Mouse (Mus musculus) skeletal muscle tissue, adult 2 months (tissue): ENCODE data around the gene Grip1.

ENCODE experiments used
- DNase-seq: peaks from one replicate; pipeline ENCODE4 v3.0.0-alpha.2; 2012; ENCODE audit warnings: low read depth, low spot score

Gene Grip1

GRCm38 (mm10) chr10:119752361-119752798 lies 298.8 kb downstream of the Grip1 start:
- no peak for DNase-seq

- no peak for DNase-seq
These were observed 302.6 kb downstream of the Grip1 start for GRCm38 (mm10) chr10:119756271-119756670.

GRCm38 (mm10) chr10:119757219-119757618 lies 303.6 kb downstream of the Grip1 start:
- DNase-seq: no peak

GRCm38 (mm10) chr10:119761451-119762367 lies 308.1 kb downstream of the Grip1 start:
- DNase-seq: no peak

GRCm38 (mm10) chr10:119778871-119779270 lies 325.2 kb downstream of the Grip1 start:
- no peak for DNase-seq

- DNase-seq: no peak
These were observed 326.0 kb downstream of the Grip1 start for GRCm38 (mm10) chr10:119779657-119780056.

- DNase-seq: no peak
These were observed 336.9 kb downstream of the Grip1 start for GRCm38 (mm10) chr10:119790507-119790906.

- DNase-seq: no peak
These were observed 348.8 kb downstream of the Grip1 start for GRCm38 (mm10) chr10:119802421-119802820.

GRCm38 (mm10) chr10:119803633-119804422 lies 350.2 kb downstream of the Grip1 start:
- DNase-seq: peak; percentile 20

- no peak for DNase-seq
These were observed 350.8 kb downstream of the Grip1 start for GRCm38 (mm10) chr10:119804423-119804814.

GRCm38 (mm10) chr10:119805082-119805481 lies 351.5 kb downstream of the Grip1 start:
- DNase-seq: no peak

- DNase-seq: no peak
These were observed 352.5 kb downstream of the Grip1 start for GRCm38 (mm10) chr10:119806151-119806550.

GRCm38 (mm10) chr10:119808384-119808783 lies 354.8 kb downstream of the Grip1 start:
- no peak for DNase-seq

GRCm38 (mm10) chr10:119814087-119814486 lies 360.5 kb downstream of the Grip1 start:
- no peak for DNase-seq

GRCm38 (mm10) chr10:119816001-119816400 lies 362.4 kb downstream of the Grip1 start:
- DNase-seq: no peak

GRCm38 (mm10) chr10:119818381-119818780 lies 364.8 kb downstream of the Grip1 start:
- no peak for DNase-seq

GRCm38 (mm10) chr10:119819102-119819681 lies 365.6 kb downstream of the Grip1 start:
- no peak for DNase-seq

GRCm38 (mm10) chr10:119819740-119820139 lies 366.1 kb downstream of the Grip1 start:
- DNase-seq: no peak

GRCm38 (mm10) chr10:119820428-119820827 lies 366.8 kb downstream of the Grip1 start:
- no peak for DNase-seq

GRCm38 (mm10) chr10:119823691-119824090 lies 370.1 kb downstream of the Grip1 start:
- no peak for DNase-seq

- DNase-seq: no peak
These were observed 370.9 kb downstream of the Grip1 start for GRCm38 (mm10) chr10:119824521-119824920.

GRCm38 (mm10) chr10:119830388-119830956 lies 376.8 kb downstream of the Grip1 start:
- DNase-seq: peak; percentile 30
